Mouse (Mus musculus): ENCODE data around the gene Traf3ip3.

Traf3ip3 gene

DNA sequence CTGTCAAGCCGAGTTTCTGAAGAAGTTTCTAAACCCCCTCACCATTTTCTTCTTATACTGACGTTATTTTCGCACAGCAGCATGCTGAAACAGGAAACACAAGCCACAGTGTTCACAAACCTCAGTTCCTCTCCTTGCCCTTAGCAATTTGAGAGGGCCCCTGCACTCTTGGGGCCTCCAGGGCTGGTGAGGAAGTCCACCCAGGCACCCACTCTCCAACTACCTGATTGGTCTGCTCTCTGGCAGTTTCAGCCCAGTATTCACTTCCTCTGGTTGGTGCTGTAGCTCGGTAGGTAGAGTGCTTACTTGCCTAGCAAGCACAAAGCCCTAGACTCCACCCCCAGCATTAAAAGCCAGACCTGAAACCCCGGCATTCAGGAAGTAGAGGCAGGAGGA lies at the start of gene Traf3ip3:
Gene Traf3ip3 (minus strand): TSS at position 321 of the 396 bp plus-strand sequence.
- no peak for DNase-seq (ENCODE audit: low read depth)

DNA sequence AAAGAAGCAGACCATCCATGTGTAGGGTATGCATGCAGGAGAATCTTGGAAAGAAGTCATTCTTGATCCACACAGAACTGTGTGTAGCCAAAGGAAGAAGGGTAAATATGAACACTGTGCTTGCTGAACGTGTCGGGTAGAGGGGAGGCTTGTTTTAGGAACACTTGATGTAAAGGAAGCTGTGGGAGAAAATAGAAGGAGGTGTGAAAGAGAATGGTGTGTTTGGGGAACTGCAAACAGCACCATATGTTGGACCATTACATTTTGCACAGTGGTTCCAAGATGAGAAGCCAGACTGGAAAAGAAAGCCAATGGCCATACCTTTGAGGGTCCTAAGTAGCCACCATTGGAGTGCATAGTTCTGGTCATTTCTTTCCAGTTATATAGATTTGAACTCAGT lies 48.5 kb upstream of the Traf3ip3 start:
- DNase-seq (ENCODE audit: low read depth), result no peak

DNA sequence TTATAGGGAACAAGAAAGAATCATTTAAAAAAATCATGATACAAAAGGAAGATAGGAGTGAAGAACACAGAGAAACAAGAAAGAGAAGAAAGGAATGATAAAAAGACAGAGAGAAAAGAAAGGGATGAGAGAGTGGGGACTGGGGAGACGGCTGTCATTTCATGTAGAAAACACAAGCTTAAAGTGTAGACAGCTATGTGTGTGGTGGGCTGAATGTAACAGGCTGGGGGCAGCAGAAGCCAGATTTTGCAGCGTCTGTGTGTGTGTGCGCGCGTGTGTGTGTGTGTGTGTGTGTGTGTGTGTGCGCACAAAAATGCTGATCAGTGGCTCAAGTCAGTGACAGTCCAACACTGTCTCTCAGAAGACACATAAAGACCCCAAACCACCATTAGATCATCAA lies 42.7 kb upstream of the Traf3ip3 start:
- no peak for DNase-seq (ENCODE audit: low read depth)

DNA sequence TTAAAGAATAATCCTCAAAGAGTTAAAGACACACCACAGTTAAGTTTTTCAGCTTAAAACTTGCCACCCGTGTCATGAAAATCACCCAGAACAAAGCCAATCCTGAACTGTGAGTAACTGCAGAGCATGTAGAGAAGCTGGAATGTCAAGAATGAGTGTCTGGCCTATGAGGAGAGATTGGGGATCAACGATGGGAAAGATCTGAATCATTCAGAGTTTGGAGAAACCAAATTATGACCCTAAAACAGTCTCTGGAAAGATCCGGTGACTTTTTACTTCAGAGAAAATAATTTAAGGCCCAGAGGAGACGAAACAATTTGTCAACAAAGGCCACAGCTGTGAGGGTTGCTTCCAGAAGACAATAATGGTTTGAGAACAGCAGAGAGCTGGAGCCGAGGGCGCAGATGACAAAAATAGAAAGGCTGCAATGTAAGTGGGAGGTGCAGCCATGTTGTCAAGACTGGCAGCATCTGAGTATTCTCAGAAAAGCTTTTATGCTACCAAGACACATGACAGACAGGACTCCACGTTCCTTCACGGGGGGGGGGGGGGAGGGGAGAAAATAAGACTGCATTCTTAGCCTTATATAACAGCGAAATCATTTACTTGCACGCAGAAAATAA lies 42.2 kb upstream of the Traf3ip3 start:
- DNase-seq (ENCODE audit: low read depth), result no peak

DNA sequence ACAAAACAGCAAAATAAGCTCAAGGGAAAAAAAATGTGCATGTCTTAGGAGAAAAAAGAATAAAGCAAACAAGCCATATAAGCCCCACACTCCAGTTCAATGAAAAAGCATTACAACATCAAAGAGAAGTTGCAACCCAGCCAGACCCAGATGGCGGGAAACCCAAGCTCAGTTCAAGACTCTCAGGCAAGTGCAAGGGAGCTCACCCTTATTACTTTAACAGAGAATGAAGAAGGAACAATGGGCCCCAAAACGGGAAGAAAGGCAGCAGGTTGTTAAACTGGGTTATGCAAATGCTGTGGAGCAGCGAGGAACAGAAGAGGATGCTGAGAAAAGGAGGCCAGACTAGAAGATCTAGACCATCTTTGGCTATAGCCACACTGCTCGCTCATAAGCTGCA lies 41.4 kb upstream of the Traf3ip3 start:
- DNase-seq (ENCODE audit: low read depth), result no peak

DNA sequence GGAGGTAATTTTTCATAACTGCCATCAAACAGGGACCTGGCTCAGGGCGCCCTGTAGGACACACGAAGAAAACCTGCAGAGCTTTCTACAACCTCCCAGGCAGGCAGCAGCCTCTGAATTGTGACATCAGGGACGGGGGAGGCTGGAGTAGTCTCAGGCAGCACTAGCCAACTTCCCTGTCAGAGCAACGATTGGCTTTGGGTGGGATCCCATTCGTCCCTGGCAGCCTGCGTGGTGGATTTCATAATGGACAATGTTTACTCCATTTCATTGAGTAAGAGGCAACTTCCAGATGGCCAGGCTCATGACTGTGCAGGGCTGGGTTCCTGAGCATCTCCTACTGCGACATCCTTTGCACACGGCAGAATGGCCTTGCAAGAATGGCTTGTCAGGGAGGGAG lies 40.7 kb upstream of the Traf3ip3 start:
- DNase-seq (ENCODE audit: low read depth), result no peak

DNA sequence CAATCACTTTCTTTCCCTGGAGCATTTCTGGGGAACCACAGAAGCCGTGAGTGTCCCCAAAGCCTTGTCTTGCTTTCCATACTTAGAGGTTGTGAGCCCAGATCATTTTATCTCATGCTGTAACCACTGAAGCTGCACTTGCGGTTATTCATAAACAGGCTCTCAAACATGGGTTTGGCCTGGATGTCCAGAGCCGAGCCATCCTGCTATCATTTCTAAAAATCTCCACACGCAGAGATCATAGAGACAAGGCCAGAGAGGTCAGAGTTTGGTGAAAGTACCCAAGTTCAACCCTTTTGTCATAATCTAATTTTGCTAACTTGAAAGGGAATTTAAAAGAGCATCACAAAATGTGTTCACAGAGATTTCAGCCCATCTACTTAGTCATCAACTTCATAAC lies 39.9 kb upstream of the Traf3ip3 start:
- no peak for DNase-seq (ENCODE audit: low read depth)

DNA sequence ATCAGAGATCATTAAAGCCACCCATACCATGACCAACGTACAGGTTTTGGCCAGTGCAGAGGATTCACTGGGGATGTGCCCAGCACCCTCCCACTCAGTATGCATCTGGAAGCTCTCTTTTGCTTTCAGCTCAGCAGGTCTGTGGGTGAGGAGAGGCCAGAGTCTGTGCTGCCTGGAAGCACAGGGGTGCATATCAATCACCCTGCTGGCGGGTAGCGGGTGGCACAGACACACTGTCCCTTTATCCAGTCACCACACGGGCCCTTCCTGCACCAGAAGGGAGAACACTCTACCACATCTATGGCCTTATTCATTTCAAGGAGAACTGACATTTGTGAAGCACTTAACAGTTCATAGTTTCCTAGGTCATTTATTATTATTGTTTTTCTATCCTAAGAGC lies 36.9 kb upstream of the Traf3ip3 start:
- no peak for DNase-seq (ENCODE audit: low read depth)

DNA sequence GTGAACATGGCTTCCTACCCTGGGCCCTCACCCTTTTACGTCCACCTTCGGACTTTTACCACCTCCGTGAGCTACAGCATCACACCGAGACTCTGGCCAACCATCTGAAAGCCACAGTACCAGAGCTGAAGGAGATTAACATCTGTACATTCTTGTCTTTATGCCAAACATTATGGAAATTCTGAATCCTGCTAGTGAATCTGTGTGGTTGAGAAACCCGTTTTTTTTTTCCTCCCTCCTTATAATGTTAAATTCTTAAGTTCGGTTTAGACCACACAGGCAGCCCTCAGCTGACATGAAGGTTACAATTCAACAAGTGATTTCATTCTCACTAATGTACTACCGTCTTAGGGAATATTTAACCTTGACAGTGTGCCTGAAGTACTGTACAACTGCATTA lies 33.4 kb upstream of the Traf3ip3 start:
- DNase-seq (ENCODE audit: low read depth), result no peak

DNA sequence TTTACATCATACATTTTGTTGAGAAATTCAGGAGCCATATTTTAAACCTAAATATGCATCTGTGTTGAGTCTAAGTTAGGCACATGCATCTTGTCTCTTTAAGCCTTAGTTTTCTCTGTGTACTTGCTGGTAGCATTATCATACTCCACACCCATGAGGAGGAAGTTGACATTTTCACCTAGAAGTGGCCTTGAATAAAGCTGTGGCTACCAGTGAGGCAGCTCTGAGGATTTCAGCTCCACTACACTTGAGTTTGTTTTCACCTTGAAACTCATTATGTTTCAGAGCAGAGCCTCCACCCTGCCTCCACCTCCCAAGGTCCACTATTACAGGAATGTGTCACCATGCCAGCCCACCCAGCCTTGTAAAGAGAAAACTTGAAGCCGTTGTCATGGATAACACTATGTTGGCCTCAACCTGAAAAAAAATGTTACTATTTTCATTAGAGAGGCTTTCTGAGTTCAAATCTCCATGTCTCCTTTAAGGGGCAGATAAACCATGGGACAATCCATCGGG lies 32.7 kb upstream of the Traf3ip3 start:
- DNase-seq (ENCODE audit: low read depth), result no peak

DNA sequence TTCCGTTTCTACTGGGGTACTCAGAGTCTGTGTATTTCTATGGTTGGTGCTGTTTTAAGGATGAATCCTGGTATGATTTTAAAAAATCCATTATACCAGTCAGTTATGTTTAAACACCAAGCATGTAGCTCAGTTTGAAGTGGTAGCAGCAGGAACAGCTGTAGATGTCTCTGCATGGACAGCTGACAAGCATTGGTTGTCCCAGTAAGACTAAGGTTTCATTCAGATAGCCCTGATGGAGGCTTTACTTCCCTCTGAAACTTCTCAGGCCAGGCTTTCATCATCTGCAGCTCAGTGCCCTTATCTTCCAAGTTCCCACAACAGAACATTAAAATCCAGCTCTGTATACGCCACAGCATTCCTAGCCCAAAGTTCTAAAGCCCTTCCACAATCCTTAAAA lies 31.2 kb upstream of the Traf3ip3 start:
- no peak for DNase-seq (ENCODE audit: low read depth)

DNA sequence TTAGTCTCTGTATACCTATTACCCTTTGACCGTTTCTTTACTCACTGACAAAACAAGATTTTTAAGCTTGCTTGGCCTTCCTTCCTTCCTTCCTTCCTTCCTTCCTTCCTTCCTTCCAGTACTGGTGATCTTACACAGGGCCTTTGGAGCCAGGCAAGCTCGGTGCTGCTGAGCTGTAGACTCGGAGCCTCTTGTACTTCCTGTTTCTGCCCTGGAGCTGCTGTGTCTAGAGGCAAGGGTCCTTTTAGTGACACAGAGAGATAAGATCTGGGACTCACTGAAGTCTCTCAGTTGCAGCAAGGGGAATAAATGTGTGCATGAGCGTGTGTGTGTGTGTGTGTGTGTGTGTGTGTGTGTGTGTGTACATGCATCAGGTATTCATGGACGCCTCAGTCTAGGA lies 29.4 kb upstream of the Traf3ip3 start:
- no peak for DNase-seq (ENCODE audit: low read depth)

DNA sequence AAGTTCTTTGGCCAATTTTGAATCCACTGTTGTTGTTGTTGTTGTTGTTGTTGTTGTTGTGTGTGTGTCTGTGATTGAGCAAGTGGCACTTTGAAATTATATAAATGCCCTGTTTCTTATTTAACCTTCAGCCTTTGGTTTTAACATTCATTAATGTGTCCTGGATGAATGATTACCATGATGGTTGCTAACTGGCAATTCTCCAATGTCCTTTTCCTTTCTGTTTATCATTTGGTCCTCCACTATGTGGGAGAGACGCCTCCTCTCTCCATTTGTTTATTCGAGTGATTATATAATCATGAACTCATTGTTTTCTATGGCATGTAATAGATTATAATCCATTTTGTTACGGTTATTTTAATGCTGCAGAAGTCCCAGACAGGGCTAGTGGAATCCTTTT lies 29.0 kb upstream of the Traf3ip3 start:
- DNase-seq (ENCODE audit: low read depth), result no peak

DNA sequence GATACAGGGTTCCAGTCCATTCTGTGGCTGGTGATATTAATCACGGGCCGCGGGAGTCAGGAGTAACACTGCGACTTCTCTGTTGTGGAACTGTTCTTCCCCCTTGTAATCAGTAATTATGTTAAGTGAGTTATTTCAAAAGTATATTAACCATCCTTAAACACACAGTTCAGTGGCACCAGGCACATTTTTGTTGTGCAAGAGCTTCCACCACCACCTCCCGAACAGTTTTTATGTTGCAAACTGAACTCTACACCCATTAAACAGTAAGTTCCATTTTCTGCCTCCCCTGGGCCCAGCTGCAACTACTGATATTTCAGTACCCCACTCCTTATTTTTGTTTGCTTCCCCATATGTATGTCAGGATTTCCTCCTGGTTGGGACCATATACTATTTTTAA lies 28.1 kb upstream of the Traf3ip3 start:
- DNase-seq (ENCODE audit: low read depth), result no peak

DNA sequence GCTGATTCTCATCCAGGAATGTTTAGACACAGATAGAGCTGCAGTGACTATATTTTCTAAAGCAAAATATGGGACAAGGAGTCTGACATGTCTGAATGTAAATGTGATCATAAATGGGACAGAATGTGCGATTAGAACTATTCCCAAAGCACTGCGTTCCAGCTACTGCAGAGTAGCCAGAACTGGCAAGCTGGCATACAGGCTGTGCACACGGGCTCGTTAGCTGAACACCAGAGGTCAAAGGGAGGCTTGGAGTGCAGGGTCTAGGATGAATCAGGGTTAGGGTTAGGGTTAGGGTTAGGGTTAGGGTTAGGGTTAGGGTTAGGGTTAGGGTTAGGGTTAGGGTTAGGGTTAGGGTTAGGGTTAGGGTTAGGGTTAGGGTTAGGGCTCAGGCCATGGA lies 26.0 kb upstream of the Traf3ip3 start:
- DNase-seq (ENCODE audit: low read depth), result no peak

DNA sequence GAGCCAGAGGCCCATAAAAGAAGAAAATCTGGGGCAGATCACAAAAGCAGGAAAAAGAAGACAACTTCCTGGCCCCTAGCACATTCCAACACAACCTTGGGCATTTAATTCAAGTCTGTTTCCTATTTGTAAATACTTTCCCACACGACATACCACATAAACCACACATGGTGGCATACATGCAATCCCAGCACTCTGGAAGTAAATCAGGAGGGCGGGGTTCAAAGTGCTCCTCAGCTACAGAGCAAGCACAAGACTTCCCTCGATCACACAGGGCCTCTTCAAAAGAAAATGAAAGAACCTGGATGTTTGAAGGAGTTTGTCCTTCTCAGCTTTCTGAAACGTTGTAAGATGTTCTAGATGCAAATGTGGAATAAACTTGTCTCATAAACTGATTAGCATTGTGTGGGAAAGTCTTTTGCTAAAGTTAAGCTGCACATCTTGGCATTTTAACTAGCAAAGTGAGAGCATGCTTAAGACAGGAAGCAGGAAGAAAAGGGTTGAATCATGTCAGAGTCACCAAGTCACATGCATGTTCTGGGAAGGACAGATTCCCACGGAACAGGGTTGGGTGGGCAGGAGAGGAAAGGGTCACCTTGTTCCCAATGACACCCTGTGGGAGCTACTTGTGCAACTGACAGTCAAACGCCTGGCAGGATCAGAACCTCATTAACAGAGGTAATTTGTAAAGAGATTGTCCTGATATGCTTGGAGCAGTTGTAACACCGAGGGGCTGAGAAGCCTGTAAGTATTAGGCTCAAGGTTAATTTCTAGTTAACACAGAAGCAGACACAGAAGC lies 25.4 kb upstream of the Traf3ip3 start:
- DNase-seq (ENCODE audit: low read depth), result no peak

DNA sequence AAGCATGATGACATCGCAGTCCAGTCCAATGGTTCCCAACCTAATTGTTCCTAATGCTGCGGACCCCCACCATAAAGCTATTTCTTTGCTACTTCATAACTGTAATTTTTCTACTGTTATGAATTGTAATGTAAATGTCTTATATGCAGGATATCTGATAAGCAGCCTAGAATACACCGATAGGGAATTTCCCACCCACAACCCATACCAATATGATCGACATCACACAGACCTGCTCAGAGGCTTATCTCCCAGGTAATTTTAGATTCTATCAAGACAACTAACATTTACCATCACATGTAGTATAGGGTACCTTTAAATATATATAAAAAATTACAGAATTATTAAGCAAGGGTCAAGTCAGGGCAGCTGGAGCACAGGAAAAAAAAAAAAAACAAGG lies 24.6 kb upstream of the Traf3ip3 start:
- no peak for DNase-seq (ENCODE audit: low read depth)

DNA sequence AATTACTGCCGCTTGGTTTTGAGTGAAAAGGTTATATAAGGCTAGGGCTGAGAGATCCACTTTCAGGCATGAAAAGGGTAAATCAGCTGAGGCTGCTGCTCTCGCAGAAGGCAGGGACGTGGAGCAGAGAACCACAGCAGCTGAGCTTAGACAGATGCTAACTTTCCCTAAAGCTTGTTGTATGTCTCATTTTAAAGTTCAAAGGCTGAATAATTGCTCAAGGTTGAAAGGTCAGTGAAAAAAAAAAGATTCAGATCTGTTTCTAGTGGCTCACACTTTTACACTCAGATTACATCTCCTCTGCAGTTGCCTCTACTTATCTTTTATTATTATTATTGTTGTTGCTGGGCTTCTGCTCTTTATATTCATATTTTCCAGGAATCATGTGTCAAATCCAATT lies 24.0 kb upstream of the Traf3ip3 start:
- no peak for DNase-seq (ENCODE audit: low read depth)

DNA sequence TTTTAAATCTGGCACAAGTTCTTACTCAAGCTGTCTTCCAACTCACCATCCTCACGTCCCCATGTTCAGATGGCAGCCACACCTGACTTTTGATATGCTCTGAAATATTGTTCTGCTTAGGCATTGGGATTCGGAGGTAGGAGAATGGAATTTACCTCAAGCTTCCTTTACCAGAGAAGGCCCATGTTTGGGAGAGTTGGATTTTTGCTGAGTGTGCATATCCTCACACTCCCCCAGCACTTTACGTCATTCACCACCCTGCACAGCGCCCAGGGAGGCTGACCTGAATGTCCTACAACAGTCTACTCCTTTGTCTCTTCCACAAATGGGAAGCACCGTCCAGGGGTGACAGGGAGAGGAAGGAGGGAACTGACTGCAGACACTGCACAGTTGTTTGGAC lies 18.9 kb upstream of the Traf3ip3 start:
- no peak for DNase-seq (ENCODE audit: low read depth)

DNA sequence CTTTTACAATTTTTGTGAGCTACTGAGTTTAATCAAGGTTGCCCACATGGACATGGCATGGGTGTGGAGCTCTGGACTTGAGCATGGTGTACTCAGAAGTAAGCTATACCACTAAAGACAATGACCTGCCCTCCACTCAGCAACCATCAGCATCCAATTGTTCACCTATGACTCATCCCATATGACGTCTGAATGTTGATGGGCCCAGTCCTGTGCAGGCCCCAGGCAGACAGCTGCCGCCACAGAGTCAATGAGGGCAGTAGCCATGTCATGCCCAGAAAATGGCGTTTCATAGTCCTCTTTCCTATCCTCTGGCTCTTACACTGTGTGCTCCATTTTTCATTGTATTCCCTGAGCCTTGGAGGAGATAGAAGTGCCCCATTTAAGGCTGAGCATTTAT lies 14.5 kb upstream of the Traf3ip3 start:
- no peak for DNase-seq (ENCODE audit: low read depth)

DNA sequence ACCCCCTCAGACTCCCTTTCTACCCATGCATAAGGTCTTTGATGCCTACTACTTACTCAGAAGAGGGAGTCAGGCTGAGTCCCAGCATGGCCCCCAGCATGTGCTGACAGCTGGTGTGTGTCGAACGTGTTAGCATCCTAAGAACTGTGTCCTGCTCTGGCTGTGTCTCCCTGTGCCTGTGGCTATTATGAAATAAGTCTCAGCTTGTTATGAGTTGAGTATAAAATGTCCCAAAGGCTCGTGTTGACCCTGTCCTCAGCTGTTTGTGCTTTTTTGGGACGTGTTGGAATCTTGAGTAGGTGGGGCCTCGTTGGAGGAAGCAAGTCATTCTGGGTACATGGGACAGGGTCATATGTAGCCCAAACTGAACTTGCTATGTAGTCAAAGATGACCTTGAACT lies 12.6 kb upstream of the Traf3ip3 start:
- no peak for DNase-seq (ENCODE audit: low read depth)

DNA sequence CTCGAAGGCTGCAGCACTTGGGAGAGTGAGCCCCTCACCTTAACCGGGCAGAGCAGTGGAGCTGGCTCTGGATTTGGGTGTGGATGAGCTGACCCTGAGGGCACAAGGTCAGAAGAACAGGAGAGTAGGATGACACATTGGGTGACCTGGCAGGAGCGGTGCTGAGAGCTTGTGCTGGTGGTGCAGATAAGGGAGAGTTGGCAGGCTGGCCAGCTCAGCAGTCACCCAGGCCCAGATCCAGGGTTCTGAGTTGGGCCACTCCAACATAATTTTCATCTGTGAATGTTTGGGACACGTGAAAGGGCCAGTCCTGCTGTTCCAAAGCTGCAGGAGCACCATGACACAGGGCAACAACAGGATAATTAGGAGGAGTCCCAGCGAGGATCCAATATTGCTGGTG lies 9.9 kb upstream of the Traf3ip3 start:
- DNase-seq (ENCODE audit: low read depth), result no peak

DNA sequence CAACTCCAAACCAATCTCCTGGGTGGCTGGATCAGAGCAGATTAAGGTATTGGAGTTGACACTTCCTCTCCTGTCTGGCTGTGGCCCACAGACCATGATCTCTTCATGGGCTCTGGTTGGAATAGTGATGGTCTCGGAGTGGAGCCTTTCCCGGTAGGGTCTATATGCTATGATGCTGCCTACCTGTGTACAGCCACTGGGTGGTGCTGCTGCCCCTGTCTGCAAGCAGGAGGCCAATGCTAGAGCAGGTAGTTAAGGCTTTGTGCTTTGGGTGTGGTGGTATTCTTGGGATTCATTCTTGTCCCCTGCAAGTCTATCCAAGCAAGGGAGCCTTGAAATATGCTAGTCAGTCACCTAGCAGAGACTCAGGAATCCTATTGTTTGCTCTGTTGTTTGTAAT lies 6.7 kb upstream of the Traf3ip3 start:
- no peak for DNase-seq (ENCODE audit: low read depth)

DNA sequence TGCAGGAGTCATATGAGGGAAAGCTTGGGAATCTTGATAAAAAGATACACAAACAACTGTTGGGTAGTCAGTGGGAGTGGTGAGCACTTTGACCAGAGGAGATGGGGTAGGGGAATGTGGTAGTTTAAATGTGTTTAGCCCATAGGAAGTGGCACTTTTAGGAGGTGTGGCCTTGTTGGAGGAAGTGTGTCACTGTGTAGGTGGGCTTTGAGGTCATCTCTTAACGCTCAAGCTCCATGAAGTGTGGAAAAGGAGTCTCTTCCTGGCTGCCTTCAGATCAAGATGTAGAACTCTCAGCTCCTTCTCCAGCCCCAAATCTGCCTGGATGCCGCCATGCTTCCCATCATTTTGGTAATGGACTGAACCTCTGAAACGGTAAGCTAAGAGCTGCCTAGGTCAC lies 6.0 kb upstream of the Traf3ip3 start, which contains the start of gene Lamb3:
Gene Lamb3 (plus strand): TSS at position 197 of the 400 bp plus-strand sequence.
- DNase-seq (ENCODE audit: low read depth), result no peak
